Mouse (Mus musculus): ENCODE measurements around the gene Stk36. TPM values are rescaled to one million over a fixed set of nuclear protein-coding genes. Genes with fewer than 3 reads are reported as not detected.

The Stk36 gene
- total RNA-seq, 2 experiments from 2014 or later: 3.4 to 5.6 TPM

- peak in 1 of 2 experiments; percentile 18 for DNase-seq (ENCODE audit: low spot score in 2 of 2)
Observed at GRCm38 (mm10) chr1:74665153-74665552, 63.9 kb downstream of the Stk36 start.

GRCm38 (mm10) chr1:74668371-74668770 is 67.1 kb downstream of the Stk36 start:
- no peak for DNase-seq (ENCODE audit: low spot score in 2 of 2)

- DNase-seq (ENCODE audit: low spot score in 2 of 2): no peak
Observed at GRCm38 (mm10) chr1:74672731-74673130, 71.5 kb downstream of the Stk36 start.

GRCm38 (mm10) chr1:74676863-74677262 is 75.6 kb downstream of the Stk36 start:
- DNase-seq (ENCODE audit: low spot score in 2 of 2): no peak

- DNase-seq (ENCODE audit: low spot score in 2 of 2): no peak
Observed at GRCm38 (mm10) chr1:74677843-74678242, 76.6 kb downstream of the Stk36 start.

Small RNA genes lying within 50 kb of the gene (microRNA-seq; reads per million reads assigned to microRNA genes)
- gene Gm25035: 0 reads per million in 2 experiments

Other genes with a start within 250 kb of the Stk36 start
- gene Catip, start 239.3 kb upstream of the Stk36 start, total RNA-seq (2021): 1 to 10 TPM; 1.0 to 1.2 TPM
- gene Slc11a1, start 226.2 kb upstream of the Stk36 start, total RNA-seq (2021): 1 to 10 TPM; 3.2 to 4.5 TPM
- gene Ctdsp1, start 209.9 kb upstream of the Stk36 start, total RNA-seq (2021): 10 to 100 TPM; 28.9 to 29.1 TPM
- gene Vil1, start 192.1 kb upstream of the Stk36 start, total RNA-seq (2021): under 1 TPM; 0.32 to 0.36 TPM
- 10 to 100 TPM; 24.6 to 27.0 TPM for gene Cnot9, start 95.4 kb upstream of the Stk36 start, total RNA-seq (2021)
- gene Plcd4, start 58.6 kb upstream of the Stk36 start, total RNA-seq (2021): 10 to 100 TPM; 19.5 to 22.5 TPM
- 10 to 100 TPM; 22.7 to 27.4 TPM for gene Usp37, start 57.2 kb upstream of the Stk36 start, total RNA-seq (2021)
- 10 to 100 TPM; 30.9 to 32.4 TPM for gene Zfp142, start 13.2 kb upstream of the Stk36 start, total RNA-seq (2021)
- gene Bcs1l, start 13.2 kb upstream of the Stk36 start, total RNA-seq (2021): 10 to 100 TPM; 23.7 to 24.3 TPM
- gene Rnf25, start within 50 bp of the Stk36 start, total RNA-seq (2021): 10 to 100 TPM; 57.5 to 66.2 TPM
- gene Ttll4, start 60.3 kb downstream of the Stk36 start, total RNA-seq (2021): 10 to 100 TPM; 23.0 to 25.0 TPM
- 1 to 10 TPM; 4.8 to 5.2 TPM for gene Cyp27a1, start 112.1 kb downstream of the Stk36 start, total RNA-seq (2021)
- gene Prkag3, start 147.8 kb downstream of the Stk36 start, total RNA-seq (2021): under 1 TPM; 0.28 to 0.30 TPM
- under 1 TPM; 0.35 to 0.46 TPM for gene Wnt6, start 170.4 kb downstream of the Stk36 start, total RNA-seq (2021)
- gene Wnt10a, start 190.1 kb downstream of the Stk36 start, total RNA-seq (2021): 1 to 10 TPM; 3.4 to 3.7 TPM

Measured in layer of hippocampus, adult 18-20 months (tissue).